34 mouse cellular contexts compared by ENCODE assay signal in genomic region chr19:56157120-56157519, GRCm38 (mm10).
"Had no signal": no experiment of that assay in that cellular context is flagged by ENCODE, and none has a peak within 500 bp of the region (broad histone marks: within the 10 kb centered on the region; RNA-seq: fewer than 3 reads in every experiment).

No protein-coding gene starts in this region.

- H3K36me3 ChIP-seq: heart, embryonic 12.5 days; heart, embryonic 13.5 days; heart, embryonic 15.5 days; hindbrain, embryonic 10.5 days; hindbrain, embryonic 12.5 days; hindbrain, embryonic 13.5 days; hindbrain, embryonic 15.5 days; intestine, embryonic 15.5 days; kidney, embryonic 15.5 days had no signal

- H3K4me1 ChIP-seq: heart, embryonic 12.5 days; heart, embryonic 13.5 days; heart, embryonic 15.5 days; hindbrain, embryonic 12.5 days; hindbrain, embryonic 13.5 days; hindbrain, embryonic 15.5 days; intestine, embryonic 15.5 days; kidney, embryonic 15.5 days had no signal

- H3K9me3 ChIP-seq: heart, embryonic 12.5 days; heart, embryonic 13.5 days; heart, embryonic 15.5 days; hindbrain, embryonic 10.5 days; hindbrain, embryonic 12.5 days; hindbrain, embryonic 13.5 days; hindbrain, embryonic 15.5 days; intestine, embryonic 15.5 days; kidney, embryonic 15.5 days had no signal

- H3K4me2 ChIP-seq: heart, embryonic 12.5 days; heart, embryonic 13.5 days; heart, embryonic 15.5 days; hindbrain, embryonic 12.5 days; hindbrain, embryonic 13.5 days; hindbrain, embryonic 14.5 days; hindbrain, embryonic 15.5 days; intestine, embryonic 15.5 days; kidney, embryonic 15.5 days had no signal

- H3K9ac ChIP-seq: heart, embryonic 12.5 days; heart, embryonic 13.5 days; heart, embryonic 15.5 days; hindbrain, embryonic 12.5 days; hindbrain, embryonic 13.5 days; hindbrain, embryonic 14.5 days; hindbrain, embryonic 15.5 days; intestine, embryonic 15.5 days; kidney, embryonic 15.5 days had no signal

- ATAC-seq: hindbrain, embryonic 16.5 days; hindbrain, postnatal 0 days; inflammation-experienced regulatory T-cells, adult 6 months; intestine, embryonic 15.5 days; intestine, embryonic 16.5 days; intestine, postnatal 0 days had no signal

- H3K27me3 ChIP-seq: heart, embryonic 12.5 days; heart, embryonic 15.5 days; hindbrain, embryonic 12.5 days; hindbrain, embryonic 13.5 days; hindbrain, embryonic 15.5 days; intestine, embryonic 15.5 days; kidney, embryonic 15.5 days had no signal

- DNase-seq: heart, postnatal 10 days; heart, postnatal 14 days; heart, postnatal 36 days; heart, postnatal 4 days; kidney, adult 11 months; kidney, adult 18-20 months; kidney, adult 2 months; kidney, adult 8-10 months; kidney, adult 9 months; kidney, postnatal 10 days; kidney, postnatal 14 days; kidney, postnatal 25 days; kidney, postnatal 36 days; kidney, postnatal 4 days; layer of hippocampus, adult 9-11 months; layer of hippocampus, postnatal 36 days had no signal

- H3K27ac ChIP-seq: heart, embryonic 13.5 days; heart, embryonic 15.5 days; hindbrain, embryonic 10.5 days; hindbrain, embryonic 12.5 days; hindbrain, embryonic 13.5 days; hindbrain, embryonic 14.5 days; hindbrain, embryonic 15.5 days; hindbrain, postnatal 0 days; intestine, embryonic 15.5 days; kidney, embryonic 15.5 days; kidney, postnatal 0 days; layer of hippocampus, adult 2 months; left cerebral cortex, adult 2 months had no signal

- H3K4me3 ChIP-seq: heart, embryonic 12.5 days; heart, embryonic 13.5 days; heart, embryonic 15.5 days; hindbrain, embryonic 10.5 days; hindbrain, embryonic 12.5 days; hindbrain, embryonic 13.5 days; hindbrain, embryonic 15.5 days; intestine, embryonic 15.5 days; kidney, embryonic 15.5 days; layer of hippocampus, adult 2 months; left cerebral cortex, adult 2 months had no signal
